Mouse (Mus musculus): ENCODE measurements around the gene Itm2a. TPM values are rescaled to one million over a fixed set of nuclear protein-coding genes. Genes with fewer than 3 reads are reported as not detected.

The Itm2a gene
- 91.1 and 133 TPM in 2 replicates for polyA plus RNA-seq (2015; fragmentation: Nextera tagmentation; extraction: Ambion mirVana)

GRCm38 (mm10) chrX:107402915-107403912 is at the start of gene Itm2a:
Gene Itm2a, minus strand, starts transcription at chrX:107403376.

Other genes starting within 250 kb of the Itm2a start
- gene Gpr174, start 147.5 kb downstream of the Itm2a start, polyA plus RNA-seq (2015; fragmentation: Nextera tagmentation; extraction: Ambion mirVana), result 0.45 and 0.47 TPM in 2 replicates